Mouse (Mus musculus): ENCODE results near the gene Gxylt1.
"Not testable (repeated sequence)": the region's sequence is repeated elsewhere in the genome, so short reads cannot be mapped to it uniquely, and the experiment has no call there.

The Gxylt1 gene

GRCm38 (mm10) chr15:93274679-93275583 is at the start of gene Gxylt1:
Gxylt1 (minus strand) TSS chr15:93275179.
- DNase-seq (ENCODE audit: low spot score): peak; percentile 99

- no peak for DNase-seq (ENCODE audit: low spot score)
These were observed 43.8 kb upstream of the Gxylt1 start for GRCm38 (mm10) chr15:93318781-93319180.

- not testable (repeated sequence) for DNase-seq (ENCODE audit: low spot score)
These were observed 35.3 kb upstream of the Gxylt1 start for GRCm38 (mm10) chr15:93310304-93310703.

- DNase-seq (ENCODE audit: low spot score): no peak
These were observed 23.2 kb upstream of the Gxylt1 start for GRCm38 (mm10) chr15:93298197-93298596.

GRCm38 (mm10) chr15:93294483-93294882 is 19.5 kb upstream of the Gxylt1 start:
- DNase-seq (ENCODE audit: low spot score): no peak

- no peak for DNase-seq (ENCODE audit: low spot score)
These were observed 13.3 kb upstream of the Gxylt1 start for GRCm38 (mm10) chr15:93288321-93288720.

- DNase-seq (ENCODE audit: low spot score): no peak
These were observed 12.6 kb upstream of the Gxylt1 start for GRCm38 (mm10) chr15:93287628-93288027.

- no peak for DNase-seq (ENCODE audit: low spot score)
These were observed 10.3 kb upstream of the Gxylt1 start for GRCm38 (mm10) chr15:93285244-93285643.

GRCm38 (mm10) chr15:93284326-93284725 is 9.3 kb upstream of the Gxylt1 start:
- DNase-seq (ENCODE audit: low spot score): no peak

- DNase-seq (ENCODE audit: low spot score): no peak
These were observed 8.4 kb upstream of the Gxylt1 start for GRCm38 (mm10) chr15:93283349-93283748.

- DNase-seq (ENCODE audit: low spot score): no peak
These were observed 1.3 kb upstream of the Gxylt1 start for GRCm38 (mm10) chr15:93276276-93276675.

GRCm38 (mm10) chr15:93275623-93276022 is 644 bp upstream of the Gxylt1 start:
- DNase-seq (ENCODE audit: low spot score): peak; percentile 40

- DNase-seq (ENCODE audit: low spot score): no peak
These were observed 946 bp downstream of the Gxylt1 start for GRCm38 (mm10) chr15:93273788-93274678.

- no peak for DNase-seq (ENCODE audit: low spot score)
These were observed 2.0 kb downstream of the Gxylt1 start for GRCm38 (mm10) chr15:93272948-93273347.

GRCm38 (mm10) chr15:93270289-93270855 is 4.6 kb downstream of the Gxylt1 start:
- DNase-seq (ENCODE audit: low spot score): no peak

- no peak for DNase-seq (ENCODE audit: low spot score)
These were observed 5.4 kb downstream of the Gxylt1 start for GRCm38 (mm10) chr15:93269572-93269971.

- DNase-seq (ENCODE audit: low spot score): no peak
These were observed 7.0 kb downstream of the Gxylt1 start for GRCm38 (mm10) chr15:93268001-93268400.

- DNase-seq (ENCODE audit: low spot score): no peak
These were observed 7.5 kb downstream of the Gxylt1 start for GRCm38 (mm10) chr15:93267479-93267878.

GRCm38 (mm10) chr15:93266361-93266760 is 8.6 kb downstream of the Gxylt1 start:
- no peak for DNase-seq (ENCODE audit: low spot score)

- peak; percentile 52 for DNase-seq (ENCODE audit: low spot score)
These were observed 9.3 kb downstream of the Gxylt1 start for GRCm38 (mm10) chr15:93265728-93266127.

GRCm38 (mm10) chr15:93265231-93265630 is 9.7 kb downstream of the Gxylt1 start:
- DNase-seq (ENCODE audit: low spot score): no peak

- no peak for DNase-seq (ENCODE audit: low spot score)
These were observed 10.8 kb downstream of the Gxylt1 start for GRCm38 (mm10) chr15:93264221-93264620.

Data from left cerebral cortex, adult 11 months (tissue).